8 mouse cellular contexts compared by ENCODE assay signal in the genomic region with DNA sequence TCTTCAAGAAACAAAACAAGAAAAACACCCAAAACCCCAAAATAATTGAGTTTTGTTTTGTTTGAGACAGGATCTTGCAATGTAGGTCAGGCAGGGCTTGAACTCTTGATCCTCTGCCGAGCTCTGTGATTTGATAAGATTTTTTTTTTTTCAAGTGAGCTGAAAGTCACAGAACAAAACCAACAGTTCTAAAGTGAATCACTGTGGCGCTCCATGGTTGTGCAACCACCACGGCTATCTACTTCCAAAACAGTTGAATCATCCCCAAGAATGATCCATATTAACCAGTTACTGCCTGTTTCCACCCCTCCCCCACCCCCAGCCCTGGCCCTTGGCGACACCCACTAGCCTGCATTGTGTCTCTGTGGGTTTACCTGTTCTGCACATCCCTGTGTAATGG. TPM values are rescaled to one million over a fixed set of nuclear protein-coding genes. Genes with fewer than 3 reads are reported as not detected.
DNase-seq lines count a peak whose midpoint lies in the region; ATAC-seq lines count a peak whose summit lies in the region.

No protein-coding gene starts in this region.

- ATAC-seq in kidney, embryonic 15.5 days (replicated peaks; ENCODE audit: low FRiP score) = no peak
- no peak for ATAC-seq in hindbrain, embryonic 12.5 days (ENCODE audit: low FRiP score)
- ATAC-seq in midbrain, embryonic 13.5 days = no peak

- no peaks in the 10 kb centered on the region for H3K27me3 ChIP-seq in kidney, embryonic 15.5 days
- H3K27me3 ChIP-seq in hindbrain, embryonic 12.5 days = no peaks in the 10 kb centered on the region
- no peaks in the 10 kb centered on the region for H3K27me3 ChIP-seq in midbrain, embryonic 13.5 days

- peak overlapping the region; percentile 69 for H3K4me2 ChIP-seq in kidney, embryonic 15.5 days
- peak overlapping the region; percentile 97 for H3K4me2 ChIP-seq in hindbrain, embryonic 12.5 days (replicated peaks)
- peak overlapping the region; percentile 94 for H3K4me2 ChIP-seq in midbrain, embryonic 13.5 days (replicated peaks)

- peaks cover 30% of the 10 kb centered on the region for H3K36me3 ChIP-seq in kidney, embryonic 15.5 days
- peaks cover 11% of the 10 kb centered on the region; the same call in 1 of the 2 replicates for H3K36me3 ChIP-seq in hindbrain, embryonic 12.5 days
- peaks cover 24% of the 10 kb centered on the region for H3K36me3 ChIP-seq in midbrain, embryonic 13.5 days

- H3K4me3 ChIP-seq in kidney, embryonic 15.5 days (replicated peaks) = peak overlapping the region; percentile 95
- peak overlapping the region; percentile 94; the same call in 1 of the 2 replicates for H3K4me3 ChIP-seq in hindbrain, embryonic 12.5 days
- peak overlapping the region; percentile 85 for H3K4me3 ChIP-seq in midbrain, embryonic 13.5 days (replicated peaks)

- intact Hi-C loops in left cerebral cortex, postnatal 4 days (cut with DNase I) = no loop called here

- peaks cover 30% of the 10 kb centered on the region for H3K4me1 ChIP-seq in kidney, embryonic 15.5 days
- peaks cover 20% of the 10 kb centered on the region for H3K4me1 ChIP-seq in hindbrain, embryonic 12.5 days
- peaks cover 29% of the 10 kb centered on the region for H3K4me1 ChIP-seq in midbrain, embryonic 13.5 days (replicated peaks)

- H3K9ac ChIP-seq in kidney, embryonic 15.5 days = no peak overlapping the region; the same call in 1 of the 2 replicates
- no peak overlapping the region for H3K9ac ChIP-seq in hindbrain, embryonic 12.5 days
- peak overlapping the region; percentile 81; the same call in 1 of the 2 replicates for H3K9ac ChIP-seq in midbrain, embryonic 13.5 days (replicated peaks)

- H3K27ac ChIP-seq in kidney, embryonic 15.5 days = no peak overlapping the region
- no peak overlapping the region for H3K27ac ChIP-seq in hindbrain, embryonic 12.5 days
- H3K27ac ChIP-seq in midbrain, embryonic 13.5 days = no peak overlapping the region

- DNase-seq in kidney, postnatal 4 days = no peak
- peak; percentile 68 to 73 for DNase-seq in adrenal gland, postnatal 36 days
- no peak for DNase-seq in cerebellum, adult 9-10 months
- no peak for DNase-seq in frontal cortex, postnatal 10 days (ENCODE audit: low spot score in 2 of 2)
- DNase-seq in left cerebral cortex, postnatal 4 days = no peak

- WGBS in kidney, embryonic 15.5 days = 65% methylated on average over 4 of the region's 4 CpGs
- WGBS in hindbrain, embryonic 12.5 days = 84% methylated on average over 4 of the region's 4 CpGs
- WGBS in midbrain, embryonic 13.5 days = 88% methylated on average over 4 of the region's 4 CpGs

- H3K9me3 ChIP-seq in kidney, embryonic 15.5 days (replicated peaks) = no peaks in the 10 kb centered on the region
- no peaks in the 10 kb centered on the region for H3K9me3 ChIP-seq in hindbrain, embryonic 12.5 days (replicated peaks)
- H3K9me3 ChIP-seq in midbrain, embryonic 13.5 days = no peaks in the 10 kb centered on the region

RNA-seq across cellular contexts. Expression of gene Wbp1l, which starts 1.5 kb away (rescaled TPM):
- 46.4 and 51.3 TPM in 2 replicates for polyA plus RNA-seq in kidney, embryonic 15.5 days (2015; fragmentation: Nextera tagmentation; extraction: Ambion mirVana)
- 100 to 1,000 TPM; 131 to 170 TPM for total RNA-seq in adrenal gland, postnatal 36 days (2021)
- polyA plus RNA-seq in hindbrain, embryonic 12.5 days (2016; fragmentation: Nextera tagmentation; extraction: Ambion mirVana) = 54.6 and 56.4 TPM in 2 replicates
- 38.9 and 41.9 TPM in 2 replicates for polyA plus RNA-seq in midbrain, embryonic 13.5 days (2015; fragmentation: Nextera tagmentation; extraction: Ambion mirVana)
- total RNA-seq in left cerebral cortex, postnatal 4 days (2021) = 10 to 100 TPM; 43.1 to 45.3 TPM

RNA-seq across cellular contexts. Expression of gene Sfxn2, which starts 27.2 kb away (rescaled TPM):
- polyA plus RNA-seq in kidney, embryonic 15.5 days (2015; fragmentation: Nextera tagmentation; extraction: Ambion mirVana) = 32.9 and 33.0 TPM in 2 replicates
- total RNA-seq in adrenal gland, postnatal 36 days (2021) = 10 to 100 TPM in 1 of 2 experiments, 1 to 10 TPM in 1; 7.9 to 11.5 TPM
- polyA plus RNA-seq in hindbrain, embryonic 12.5 days (2016; fragmentation: Nextera tagmentation; extraction: Ambion mirVana) = 14.6 and 15.0 TPM in 2 replicates
- 10.3 and 11.9 TPM in 2 replicates for polyA plus RNA-seq in midbrain, embryonic 13.5 days (2015; fragmentation: Nextera tagmentation; extraction: Ambion mirVana)
- total RNA-seq in left cerebral cortex, postnatal 4 days (2021) = 10 to 100 TPM; 12.6 to 13.7 TPM

RNA-seq across cellular contexts. Expression of gene Arl3, which starts 27.4 kb away (rescaled TPM):
- polyA plus RNA-seq in kidney, embryonic 15.5 days (2015; fragmentation: Nextera tagmentation; extraction: Ambion mirVana) = 143 and 145 TPM in 2 replicates
- total RNA-seq in adrenal gland, postnatal 36 days (2021) = 10 to 100 TPM; 43.3 to 67.7 TPM
- polyA plus RNA-seq in hindbrain, embryonic 12.5 days (2016; fragmentation: Nextera tagmentation; extraction: Ambion mirVana) = 190 and 196 TPM in 2 replicates
- 226 and 238 TPM in 2 replicates for polyA plus RNA-seq in midbrain, embryonic 13.5 days (2015; fragmentation: Nextera tagmentation; extraction: Ambion mirVana)
- 100 to 1,000 TPM; 102 to 107 TPM for total RNA-seq in left cerebral cortex, postnatal 4 days (2021)

Comparison
In these comparisons a context has a peak if more than half of its experiments do, and no peak if none do; other contexts are left out.
1. DNase-seq: peak in adrenal gland, postnatal 36 days (2 of 2); none in kidney, postnatal 4 days (0 of 2), cerebellum, adult 9-10 months (single experiment), frontal cortex, postnatal 10 days (0 of 2) and left cerebral cortex, postnatal 4 days (single experiment).
2. Peak in every context shown above with its lines, with median percentiles within 50 percentile points of each other: H3K4me2 ChIP-seq and H3K4me3 ChIP-seq.